Mouse (Mus musculus): ENCODE data around the gene Mup8.
"Not testable (repeated sequence)": the region's sequence is repeated elsewhere in the genome, so short reads cannot be mapped to it uniquely, and the experiment has no call there.

The Mup8 gene

GRCm38 (mm10) chr4:60222499-60222898, at the start of gene Mup8:
TSS of gene Mup8 (minus strand) at chr4:60222599.
- DNase-seq, result not testable (repeated sequence)

GRCm38 (mm10) chr4:60265977-60266770, 43.8 kb upstream of the Mup8 start:
- not testable (repeated sequence) for DNase-seq

GRCm38 (mm10) chr4:60262706-60263105, 40.3 kb upstream of the Mup8 start:
- not testable (repeated sequence) for DNase-seq
